Mouse (Mus musculus) brain, embryonic 14.5 days (tissue): ENCODE measurements around the gene Cap1.

ENCODE experiments used
- CTCF ChIP-seq: fragments of 200-500 bp; IDR thresholded peaks from 2 replicates; pipeline ENCODE4 v1.5.1; 2012; ENCODE audit warnings: inconsistent platforms, mild to moderate bottlenecking, moderate library complexity, borderline replicate concordance; ENCODE audit not compliant: insufficient read depth, insufficient read length; ENCODE audit errors: extremely low read depth
- POLR2A ChIP-seq: fragments of 200-500 bp; IDR thresholded peaks from 2 replicates; pipeline ENCODE4 v1.6.1; 2012; ENCODE audit warnings: mild to moderate bottlenecking, inconsistent platforms, borderline replicate concordance; ENCODE audit not compliant: poor library complexity, insufficient read depth, insufficient read length, severe bottlenecking; ENCODE audit errors: extremely low read depth

- TF ChIP-seq CTCF (no peak), POLR2A (no peak)
Observed at GRCm38 (mm10) chr4:122890881-122891481, 5.1 kb upstream of the Cap1 start.
